Mouse (Mus musculus): Measurements from ENCODE around the gene Ace. TPM values are rescaled to one million over a fixed set of nuclear protein-coding genes. Genes with fewer than 3 reads are reported as not detected.

Gene Ace
- polyA plus RNA-seq, 2 experiments: 1.1 to 1.4 TPM

DNA sequence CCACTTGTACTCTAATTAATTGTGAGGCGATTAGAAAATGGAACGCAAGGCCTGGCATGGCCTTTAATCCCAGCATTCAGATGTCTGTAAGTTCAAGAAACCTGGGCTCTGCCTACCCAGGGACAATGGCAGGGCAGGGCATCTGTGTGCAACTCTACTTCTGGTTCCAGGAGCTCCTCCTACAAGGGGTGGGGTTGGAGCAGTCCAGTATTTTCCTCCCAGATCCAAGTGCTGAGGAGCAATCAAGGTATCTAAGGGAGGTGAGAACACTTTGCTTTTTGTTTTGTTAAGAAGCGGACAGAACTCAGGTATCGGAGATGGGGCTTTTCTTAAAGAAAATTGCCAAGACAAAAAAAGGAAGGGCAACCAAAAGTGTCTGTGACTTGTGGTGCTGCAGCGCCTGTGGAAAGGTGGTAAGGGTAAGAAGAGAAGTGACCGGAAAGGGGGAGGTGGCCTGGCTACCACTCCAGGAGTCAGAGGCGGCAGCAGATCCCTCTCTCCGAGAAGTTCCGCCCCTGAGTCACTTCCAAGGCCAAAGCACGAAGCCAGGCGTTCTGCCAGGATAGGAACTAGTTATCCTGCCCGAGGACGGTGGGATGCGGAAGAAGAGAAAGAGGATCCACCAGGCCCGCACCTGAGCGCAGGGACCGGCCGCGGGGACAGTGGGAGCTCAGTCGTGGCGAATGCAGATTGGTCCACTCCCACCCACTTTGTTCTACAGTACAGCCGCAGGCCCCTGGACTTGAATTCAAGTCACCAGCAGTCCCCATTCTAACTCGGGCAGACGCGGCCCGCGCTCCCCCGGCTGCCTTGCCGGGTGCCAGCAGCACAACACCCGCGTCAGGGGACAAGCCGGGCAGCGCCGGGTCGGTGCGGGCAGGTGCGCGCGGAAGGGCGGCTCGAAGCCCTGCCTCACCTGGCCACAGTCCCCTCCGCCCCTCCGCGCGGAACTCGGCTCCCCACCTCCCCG, 24.3 kb upstream of the Ace start:
- 11% methylated on average over 31 of the region's 47 CpGs for WGBS
- Histone ChIP-seq H3K9me3 (ENCODE audit: control insufficient read depth, low read length) (no peaks in the 10 kb centered on the region), H3K4me1 (ENCODE audit: control insufficient read depth, insufficient read depth, low read length) (peaks cover 7% of the 10 kb centered on the region; the same call in 1 of the 2 replicates), H3K27me3 (ENCODE audit: control insufficient read depth, insufficient read depth, low read length) (no peaks in the 10 kb centered on the region), H3K4me2 (replicated peaks; ENCODE audit: low read depth, low read length, severe bottlenecking) (peak overlapping the region; percentile 97), H3K27ac (replicated peaks; ENCODE audit: low read depth, low read length) (no peak overlapping the region), H3K4me3 (replicated peaks; ENCODE audit: low read length) (peak overlapping the region; percentile 60), H3K36me3 (ENCODE audit: control insufficient read depth, insufficient read depth, low read length) (no peaks in the 10 kb centered on the region), H3K9ac (ENCODE audit: low read depth, low read length, severe bottlenecking) (peak overlapping the region; percentile 55)
- ATAC-seq (ENCODE audit: low FRiP score, low read depth): peak; percentile 12; the same call in 1 of the 2 replicates
- TF ChIP-seq POLR2A (IDR thresholded peaks at IDR 0.05; ENCODE audit: borderline replicate concordance, extremely low read depth, insufficient read depth, insufficient read length): no peak
- DNase-seq (ENCODE audit: low spot score): peak; percentile 29

GRCm38 (mm10) chr11:105944126-105944621, 23.6 kb upstream of the Ace start:
- DNase-seq (ENCODE audit: low spot score) (peak; percentile 41), ATAC-seq (ENCODE audit: low FRiP score, low read depth) (peak; percentile 34)
- H3K9me3 ChIP-seq (ENCODE audit: control insufficient read depth, low read length): no peaks in the 10 kb centered on the region
- WGBS: 1% methylated on average over 19 of the region's 59 CpGs
- peak overlapping the region; percentile 55 for H3K9ac ChIP-seq (ENCODE audit: low read depth, low read length, severe bottlenecking)
- no peak overlapping the region for H3K27ac ChIP-seq (replicated peaks; ENCODE audit: low read depth, low read length)
- TF ChIP-seq POLR2A (IDR thresholded peaks at IDR 0.05; ENCODE audit: borderline replicate concordance, extremely low read depth, insufficient read depth, insufficient read length): no peak
- H3K36me3 ChIP-seq (ENCODE audit: control insufficient read depth, insufficient read depth, low read length): no peaks in the 10 kb centered on the region
- H3K4me1 ChIP-seq (ENCODE audit: control insufficient read depth, insufficient read depth, low read length): peaks cover 7% of the 10 kb centered on the region; the same call in 1 of the 2 replicates
- H3K4me2 ChIP-seq (replicated peaks; ENCODE audit: low read depth, low read length, severe bottlenecking): peak overlapping the region; percentile 97
- no peaks in the 10 kb centered on the region for H3K27me3 ChIP-seq (ENCODE audit: control insufficient read depth, insufficient read depth, low read length)
- H3K4me3 ChIP-seq (replicated peaks; ENCODE audit: low read length): peak overlapping the region; percentile 60

DNA sequence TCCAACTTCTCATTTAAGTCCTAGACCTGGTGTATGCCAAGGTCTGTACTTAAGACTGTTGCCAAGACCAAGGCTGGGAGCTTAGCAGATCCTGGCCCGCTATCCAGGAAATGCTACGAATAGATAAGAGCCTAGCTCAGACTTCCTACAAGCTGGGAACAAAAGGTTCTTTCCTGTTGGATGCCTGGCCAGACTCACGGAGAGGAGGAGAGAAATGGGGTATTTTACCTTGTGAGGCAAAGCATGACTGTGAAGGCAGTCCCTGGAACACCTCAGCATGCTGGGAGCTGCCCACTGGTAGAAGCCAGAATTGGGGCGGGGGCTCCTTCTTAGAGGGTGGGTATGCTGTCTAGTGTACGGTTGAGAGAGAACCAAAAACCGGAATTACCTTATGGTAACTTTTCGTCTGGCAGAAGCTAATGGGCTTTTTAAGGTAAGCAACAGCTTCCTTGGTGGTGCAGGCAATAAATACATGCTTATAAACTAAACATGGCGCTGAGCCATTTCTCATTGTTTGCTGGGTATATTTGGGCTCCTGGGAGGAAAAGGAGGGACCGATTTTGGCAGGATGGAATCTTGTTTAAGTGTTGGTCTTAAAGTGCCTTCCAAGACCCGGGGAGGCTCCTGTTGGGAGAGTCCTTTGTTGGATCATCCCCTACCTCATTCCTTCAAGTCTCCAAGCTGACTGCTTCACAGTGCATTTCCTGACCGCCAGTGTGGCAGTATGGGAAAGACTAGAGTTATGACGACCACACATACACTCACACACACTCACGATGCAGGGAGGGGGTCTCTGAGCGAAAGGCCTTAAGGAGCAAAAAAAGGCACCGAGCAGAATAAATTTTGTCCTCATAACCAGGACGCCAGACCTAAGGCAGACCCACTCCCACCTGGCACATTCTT, 22.7 kb upstream of the Ace start:
- no peak overlapping the region for H3K27ac ChIP-seq (replicated peaks; ENCODE audit: low read depth, low read length)

DNA sequence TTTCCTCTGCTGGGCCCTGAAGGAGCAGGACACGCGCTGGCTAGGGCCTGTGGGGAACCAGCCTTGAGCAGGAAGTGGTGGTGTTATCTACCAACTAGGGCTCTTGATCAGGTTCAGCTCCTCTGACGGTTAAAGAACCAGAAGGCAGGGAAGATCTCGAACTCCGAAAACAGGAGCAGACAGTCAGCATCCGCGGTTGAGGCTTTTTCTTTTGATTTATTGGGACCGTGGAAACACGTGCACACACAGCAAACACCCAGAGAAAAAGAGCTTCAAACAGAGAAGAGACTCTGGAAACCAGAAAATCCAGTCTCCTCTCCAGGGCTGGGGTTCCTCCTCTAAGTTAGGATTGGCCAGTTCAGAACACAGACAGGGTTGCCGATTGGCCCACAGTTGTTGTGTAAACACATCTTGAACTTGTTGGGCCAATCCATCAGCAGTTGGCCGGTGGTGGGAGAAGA, 21.0 kb upstream of the Ace start:
- WGBS: 41% methylated on average over 11 of the region's 11 CpGs
- Histone ChIP-seq H3K27ac (replicated peaks; ENCODE audit: low read depth, low read length) (no peak overlapping the region), H3K36me3 (ENCODE audit: control insufficient read depth, insufficient read depth, low read length) (no peaks in the 10 kb centered on the region), H3K4me1 (ENCODE audit: control insufficient read depth, insufficient read depth, low read length) (peaks cover 10% of the 10 kb centered on the region; the same call in 1 of the 2 replicates), H3K9ac (ENCODE audit: low read depth, low read length, severe bottlenecking) (no peak overlapping the region), H3K9me3 (ENCODE audit: control insufficient read depth, low read length) (no peaks in the 10 kb centered on the region), H3K4me2 (replicated peaks; ENCODE audit: low read depth, low read length, severe bottlenecking) (no peak overlapping the region), H3K4me3 (replicated peaks; ENCODE audit: low read length) (no peak overlapping the region), H3K27me3 (ENCODE audit: control insufficient read depth, insufficient read depth, low read length) (no peaks in the 10 kb centered on the region)
- DNase-seq (ENCODE audit: low spot score): peak; percentile 38
- TF ChIP-seq POLR2A (IDR thresholded peaks at IDR 0.05; ENCODE audit: borderline replicate concordance, extremely low read depth, insufficient read depth, insufficient read length): no peak
- ATAC-seq (ENCODE audit: low FRiP score, low read depth): no peak

More for the DNA sequence above, 22.7 kb upstream of the Ace start:
- peaks cover 7% of the 10 kb centered on the region; the same call in 1 of the 2 replicates for H3K4me1 ChIP-seq (ENCODE audit: control insufficient read depth, insufficient read depth, low read length)
- DNase-seq (ENCODE audit: low spot score) (no peak), ATAC-seq (ENCODE audit: low FRiP score, low read depth) (no peak)
- H3K9ac ChIP-seq (ENCODE audit: low read depth, low read length, severe bottlenecking): no peak overlapping the region
- no peak for TF ChIP-seq POLR2A (IDR thresholded peaks at IDR 0.05; ENCODE audit: borderline replicate concordance, extremely low read depth, insufficient read depth, insufficient read length)
- WGBS: 70% methylated on average over 16 of the region's 16 CpGs
- peak overlapping the region; percentile 97 for H3K4me2 ChIP-seq (replicated peaks; ENCODE audit: low read depth, low read length, severe bottlenecking)
- H3K27me3 ChIP-seq (ENCODE audit: control insufficient read depth, insufficient read depth, low read length): no peaks in the 10 kb centered on the region
- H3K4me3 ChIP-seq (replicated peaks; ENCODE audit: low read length): peak overlapping the region; percentile 60
- H3K36me3 ChIP-seq (ENCODE audit: control insufficient read depth, insufficient read depth, low read length): no peaks in the 10 kb centered on the region
- no peaks in the 10 kb centered on the region for H3K9me3 ChIP-seq (ENCODE audit: control insufficient read depth, low read length)

All from limb, embryonic 14.5 days (tissue).